Mouse (Mus musculus) liver, embryonic 16.5 days (tissue): ENCODE results near the gene Gm21149. TPM values are rescaled to one million over a fixed set of nuclear protein-coding genes. Genes with fewer than 3 reads are reported as not detected.
A peak's percentile ranks its signal among the peaks of the same experiment; 100 is the strongest.
"Not testable (repeated sequence)": the region's sequence is repeated elsewhere in the genome, so short reads cannot be mapped to it uniquely, and the experiment has no call there.

Experiments
- ATAC-seq: fragments of 200-750 bp; cut with Nextera tagmentation; 2 replicates; pipeline ENCODE4 v1.8.0; 2017; ENCODE audit warnings: low read depth, mild to moderate bottlenecking, moderate number of reproducible peaks, moderate library complexity
- H3K27ac ChIP-seq: fragments of 300-500 bp; sonication (generic); 2 replicates; pipeline ENCODE4 v1.5.1; 2014; ENCODE audit warnings: mild to moderate bottlenecking, low read length
- H3K27me3 ChIP-seq: fragments of 300-500 bp; sonication (generic); 2 replicates; pipeline ENCODE4 v1.6.1; 2014; ENCODE audit warnings: low read depth, low read length, mixed read lengths; ENCODE audit not compliant: control insufficient read depth, insufficient read depth
- H3K36me3 ChIP-seq: fragments of 300-500 bp; sonication (generic); 2 replicates; pipeline ENCODE4 v1.6.1; 2014; ENCODE audit warnings: mild to moderate bottlenecking; ENCODE audit not compliant: control insufficient read depth, insufficient read depth
- H3K4me1 ChIP-seq: fragments of 300-500 bp; sonication (generic); 2 replicates; pipeline ENCODE4 v1.6.1; 2014; ENCODE audit warnings: low read depth, low read length, mixed read lengths; ENCODE audit not compliant: control insufficient read depth
- H3K4me2 ChIP-seq: fragments of 300-500 bp; sonication (generic); 2 replicates; pipeline ENCODE4 v1.6.1; 2014; ENCODE audit warnings: low read depth, low read length, mixed read lengths
- H3K4me3 ChIP-seq: fragments of 300-500 bp; sonication (generic); 2 replicates; pipeline ENCODE4 v1.5.1; 2014; ENCODE audit warnings: low read depth, mild to moderate bottlenecking, low read length
- H3K9ac ChIP-seq: fragments of 300-500 bp; sonication (generic); 2 replicates; pipeline ENCODE4 v1.6.1; 2014; ENCODE audit warnings: low read depth, low read length
- H3K9me3 ChIP-seq: fragments of 300-500 bp; sonication (generic); replicated peaks from 2 replicates; pipeline ENCODE4 v1.6.1; 2016; ENCODE audit warnings: low read length; ENCODE audit not compliant: control insufficient read depth
- WGBS: fragments of 180-500 bp; shearing (Covaris S2); extraction: QIAGEN DNeasy Blood & Tissue Kit; methylation state at CpG from one replicate; pipeline ENCODE4 v1.1.7; 2014; ENCODE audit not compliant: insufficient replicate concordance; 5-methylcytosine and 5-hydroxymethylcytosine counted together
- polyA plus RNA-seq: library from polyadenylated mRNA; unstranded; fragments of >200 nt; fragmentation: Nextera tagmentation; extraction: Ambion mirVana; gene quantifications from 2 replicates; pipeline ENCODE4 v1.2.1, GENCODE M21; 2015

Gene Gm21149
- polyA plus RNA-seq, 1 experiment from 2014 or later, result not detected

- WGBS, result 53% methylated on average over 3 of the region's 3 CpGs
- no peak for ATAC-seq
- Histone ChIP-seq H3K36me3 (no peaks in the 10 kb centered on the region), H3K4me1 (no peaks in the 10 kb centered on the region), H3K4me2 (no peak overlapping the region), H3K27ac (no peak overlapping the region), H3K9ac (no peak overlapping the region), H3K27me3 (no peaks in the 10 kb centered on the region), H3K9me3 (peaks cover 7% of the 10 kb centered on the region), H3K4me3 (no peak overlapping the region)
These were observed 30.9 kb upstream of the Gm21149 start for GRCm38 (mm10) chr5:15507309-15507619.

GRCm38 (mm10) chr5:15506575-15507308, 30.4 kb upstream of the Gm21149 start:
- Histone ChIP-seq H3K36me3 (no peaks in the 10 kb centered on the region), H3K4me3 (no peak overlapping the region), H3K9me3 (peaks cover 5% of the 10 kb centered on the region), H3K27me3 (no peaks in the 10 kb centered on the region), H3K9ac (no peak overlapping the region), H3K4me1 (no peaks in the 10 kb centered on the region), H3K27ac (no peak overlapping the region), H3K4me2 (no peak overlapping the region)
- no peak for ATAC-seq
- WGBS, result 39% methylated on average over 16 of the region's 16 CpGs

DNA sequence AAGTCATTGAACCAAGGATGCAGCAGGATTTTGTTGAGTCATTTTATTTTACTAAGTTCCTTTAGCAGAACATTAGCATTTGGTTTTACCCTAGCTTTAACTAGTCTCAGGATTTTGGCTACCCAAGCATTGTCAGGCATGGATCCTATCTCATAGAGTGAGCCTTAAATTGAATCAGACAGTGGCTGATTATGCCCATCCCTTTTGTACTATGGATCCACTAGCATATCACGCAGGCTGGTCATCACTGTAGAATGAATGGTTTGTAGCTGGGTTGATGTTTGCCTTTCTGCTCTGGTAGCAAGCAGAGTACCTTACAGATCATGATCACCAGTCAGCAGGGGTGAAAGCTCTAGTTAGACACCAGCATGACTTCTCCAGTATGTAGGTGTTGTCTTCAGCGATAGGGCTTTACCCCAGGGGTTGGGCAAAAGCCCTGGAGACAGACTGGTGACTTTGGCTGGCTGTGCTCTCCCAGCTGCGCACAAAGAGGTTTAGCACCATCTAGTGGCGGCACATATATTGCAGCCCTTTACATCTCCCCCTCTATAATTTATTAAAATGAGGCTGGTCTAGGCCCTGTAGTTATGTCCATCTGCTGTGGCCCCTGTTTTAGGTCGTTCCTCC, 22.6 kb upstream of the Gm21149 start:
- H3K4me2 ChIP-seq, H3K4me1 ChIP-seq, H3K4me3 ChIP-seq, H3K9me3 ChIP-seq, H3K27ac ChIP-seq, H3K9ac ChIP-seq, H3K27me3 ChIP-seq, H3K36me3 ChIP-seq: not testable (repeated sequence)
- peak; percentile 16; the same call in 1 of the 2 replicates for ATAC-seq
- WGBS, result 21% methylated on average over 5 of the region's 5 CpGs

- H3K27ac ChIP-seq, H3K27me3 ChIP-seq, ATAC-seq, H3K9me3 ChIP-seq, H3K4me3 ChIP-seq, H3K4me2 ChIP-seq, H3K4me1 ChIP-seq, H3K9ac ChIP-seq, H3K36me3 ChIP-seq: not testable (repeated sequence)
- 49% methylated on average over 3 of the region's 3 CpGs for WGBS
These were observed 22.0 kb upstream of the Gm21149 start for GRCm38 (mm10) chr5:15498350-15498749.

DNA sequence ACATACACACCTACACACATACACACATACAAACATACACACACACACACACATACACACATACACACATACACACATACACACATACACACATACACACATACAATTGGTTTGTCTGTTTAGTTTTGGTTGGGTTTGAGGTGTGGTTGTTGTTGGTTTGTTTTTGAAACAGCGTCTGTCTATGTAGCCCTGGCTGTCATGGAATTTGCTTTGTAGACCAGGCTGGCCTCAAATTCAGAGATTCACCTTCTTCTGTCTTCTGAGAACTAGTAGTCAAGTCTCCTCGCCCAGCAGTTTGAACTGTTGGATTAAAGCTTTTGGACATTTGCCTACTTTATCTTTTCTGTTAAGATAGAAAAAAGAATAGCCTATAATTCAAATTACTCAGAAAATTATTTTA, 14.6 kb upstream of the Gm21149 start:
- not testable (repeated sequence) for H3K36me3 ChIP-seq, ATAC-seq, H3K4me2 ChIP-seq, H3K9ac ChIP-seq, H3K9me3 ChIP-seq, H3K4me1 ChIP-seq, H3K27me3 ChIP-seq, H3K27ac ChIP-seq, H3K4me3 ChIP-seq
- 40% methylated on average over 2 of the region's 2 CpGs for WGBS

DNA sequence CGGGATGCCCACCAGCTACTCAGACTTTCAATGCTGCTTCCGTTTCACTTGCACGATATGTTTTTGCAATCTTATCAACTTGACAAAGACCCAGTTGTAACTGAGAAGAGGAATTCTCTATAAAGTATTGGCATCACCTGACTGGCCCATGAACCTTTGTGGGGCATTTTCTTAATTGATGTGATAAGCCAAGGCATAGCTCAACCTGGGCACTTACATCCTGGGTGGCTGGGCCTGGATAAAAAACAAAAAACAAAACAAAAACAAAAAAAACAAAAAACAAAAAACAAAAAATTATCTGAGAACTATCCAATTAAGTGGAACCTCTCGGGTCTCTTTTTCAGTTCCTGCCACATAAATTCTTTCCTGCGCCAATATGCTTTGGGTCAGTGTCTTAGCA, 12.4 kb upstream of the Gm21149 start:
- Histone ChIP-seq H3K4me1 (no peaks in the 10 kb centered on the region), H3K27ac (no peak overlapping the region), H3K36me3 (no peaks in the 10 kb centered on the region), H3K27me3 (no peaks in the 10 kb centered on the region), H3K9ac (no peak overlapping the region), H3K4me2 (no peak overlapping the region), H3K9me3 (no peaks in the 10 kb centered on the region), H3K4me3 (no peak overlapping the region)
- 63% methylated on average over 5 of the region's 5 CpGs for WGBS
- ATAC-seq, result no peak

GRCm38 (mm10) chr5:15484616-15485015, 8.3 kb upstream of the Gm21149 start:
- H3K9ac ChIP-seq, H3K4me2 ChIP-seq, H3K9me3 ChIP-seq, ATAC-seq, H3K4me1 ChIP-seq, H3K4me3 ChIP-seq, H3K27me3 ChIP-seq, H3K36me3 ChIP-seq, H3K27ac ChIP-seq: not testable (repeated sequence)
- WGBS, result 13% methylated on average over 2 of the region's 2 CpGs

- not testable (repeated sequence) for H3K9me3 ChIP-seq, ATAC-seq, H3K4me2 ChIP-seq, H3K9ac ChIP-seq, H3K4me3 ChIP-seq, H3K27me3 ChIP-seq, H3K27ac ChIP-seq, H3K36me3 ChIP-seq, H3K4me1 ChIP-seq
- WGBS, result 34% methylated on average over 4 of the region's 4 CpGs
These were observed 7.3 kb upstream of the Gm21149 start for GRCm38 (mm10) chr5:15483576-15483975.

DNA sequence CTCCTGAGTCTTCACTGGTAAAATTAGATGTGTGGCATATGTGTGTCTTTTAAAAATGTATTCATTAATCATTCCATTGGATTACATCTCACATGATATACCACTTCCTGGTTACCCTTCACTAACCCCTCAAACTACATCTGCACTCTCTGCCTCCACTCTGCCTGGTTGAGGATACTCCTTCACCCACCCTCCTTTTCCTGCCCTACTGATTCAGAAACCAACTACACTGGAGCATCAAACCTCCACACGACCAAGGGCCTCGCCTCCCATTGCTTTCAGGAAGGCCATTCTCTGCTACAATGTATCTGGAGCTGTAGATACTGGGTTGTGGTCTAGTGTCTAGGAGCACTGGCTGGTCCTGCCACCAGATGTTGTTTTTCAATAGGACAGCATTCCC, 6.5 kb upstream of the Gm21149 start:
- not testable (repeated sequence) for H3K9me3 ChIP-seq, H3K9ac ChIP-seq, H3K27ac ChIP-seq, H3K36me3 ChIP-seq, H3K4me1 ChIP-seq, ATAC-seq, H3K4me3 ChIP-seq, H3K4me2 ChIP-seq, H3K27me3 ChIP-seq
- WGBS, result 38% methylated on average over 2 of the region's 2 CpGs
